Mouse (Mus musculus) bone marrow macrophage, adult 2 months (primary cell): ENCODE measurements around the gene Cyld. TPM values are rescaled to one million over a fixed set of nuclear protein-coding genes. Genes with fewer than 3 reads are reported as not detected.

Source experiments
- H3K27ac ChIP-seq: 2 replicates; pipeline ENCODE4 v1.5.1; 2012; ENCODE audit warnings: low read depth, low read length; ENCODE audit not compliant: insufficient read depth
- H3K4me1 ChIP-seq: 2 replicates; pipeline ENCODE4 v1.6.1; 2012; ENCODE audit warnings: low read length; ENCODE audit not compliant: control insufficient read depth, insufficient read depth
- H3K4me3 ChIP-seq: 2 replicates; pipeline ENCODE4 v1.5.1; 2012; ENCODE audit warnings: mild to moderate bottlenecking, low read length, moderate library complexity; ENCODE audit not compliant: insufficient read depth
- CTCF ChIP-seq: IDR thresholded peaks from 2 replicates; pipeline ENCODE4 v1.5.1; 2012; ENCODE audit warnings: low read depth, mild to moderate bottlenecking, low read length, moderate library complexity
- POLR2A ChIP-seq: IDR thresholded peaks from 2 replicates; pipeline ENCODE4 v1.6.1; 2012; ENCODE audit warnings: mild to moderate bottlenecking, low read depth, low read length, borderline replicate concordance
- polyA plus RNA-seq: library from polyadenylated mRNA; stranded (reverse); fragments of >200 nt; gene quantifications from 2 replicates; pipeline ENCODE4 v1.2.4, GENCODE M21; 2012; ENCODE audit not compliant: missing spikeins, insufficient read depth, insufficient read length

Gene Cyld
- polyA plus RNA-seq, 1 experiment: 33.9 TPM

DNA sequence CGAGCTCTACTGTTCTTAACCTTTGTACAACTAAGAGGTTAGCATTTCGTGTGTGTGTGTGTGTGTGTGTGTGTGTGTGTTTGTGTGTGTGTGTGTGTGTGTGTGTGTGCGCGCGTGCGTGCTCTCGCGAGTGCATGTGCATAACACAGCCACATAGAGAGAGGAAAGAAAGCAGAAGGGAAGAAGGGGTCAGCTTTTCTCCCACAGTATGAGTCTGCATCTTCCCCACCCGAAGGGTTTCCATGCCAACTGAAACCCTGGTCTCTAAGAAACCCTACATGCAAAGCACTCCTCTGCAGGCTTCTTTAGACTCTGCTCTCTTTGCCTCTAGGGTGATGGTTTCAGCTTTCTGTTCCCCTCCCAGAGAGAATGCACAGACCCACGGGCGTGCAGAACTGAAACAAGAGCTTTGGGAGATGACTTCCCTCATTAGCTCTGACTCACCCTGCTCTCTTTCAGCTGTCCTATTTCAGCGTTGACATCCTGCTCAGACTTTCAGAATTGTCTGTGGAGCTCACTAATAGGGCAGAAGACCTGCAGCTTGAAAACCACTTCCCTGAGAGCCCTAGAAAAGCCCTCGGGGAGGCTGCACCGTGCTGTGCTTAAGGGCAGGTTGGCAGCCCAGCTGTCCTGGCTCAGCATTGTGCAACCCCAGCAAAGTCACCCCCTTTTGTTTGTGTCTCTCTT is 28.3 kb upstream of the Cyld start:
- Histone ChIP-seq H3K4me1 (peaks cover 57% of the 10 kb centered on the region), H3K4me3 (peak overlapping the region; percentile 39), H3K27ac (peak overlapping the region; percentile 92)
- TF ChIP-seq CTCF (no peak), POLR2A (no peak)

DNA sequence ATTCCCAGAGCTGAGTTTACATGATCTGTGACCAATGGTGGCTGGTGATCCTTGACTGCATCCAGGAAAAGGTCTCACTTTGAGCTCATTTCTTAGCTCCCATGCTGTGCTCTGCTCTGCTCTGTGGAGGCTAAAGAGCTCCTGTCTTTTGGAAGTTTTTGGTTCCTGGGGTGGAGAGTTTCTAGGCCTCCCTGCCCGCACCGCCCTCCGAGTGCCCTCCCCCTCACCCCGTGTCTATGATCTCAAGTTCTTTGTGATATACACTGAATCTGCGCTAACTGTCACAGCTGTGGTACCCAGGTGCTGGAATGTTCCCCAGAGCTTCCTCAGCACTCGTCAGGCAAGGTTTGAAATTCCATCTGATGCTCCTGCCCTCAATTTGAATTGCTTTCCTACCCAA is 26.0 kb upstream of the Cyld start:
- peaks cover 34% of the 10 kb centered on the region for H3K4me1 ChIP-seq
- TF ChIP-seq POLR2A: no peak
- no peak for TF ChIP-seq CTCF

DNA sequence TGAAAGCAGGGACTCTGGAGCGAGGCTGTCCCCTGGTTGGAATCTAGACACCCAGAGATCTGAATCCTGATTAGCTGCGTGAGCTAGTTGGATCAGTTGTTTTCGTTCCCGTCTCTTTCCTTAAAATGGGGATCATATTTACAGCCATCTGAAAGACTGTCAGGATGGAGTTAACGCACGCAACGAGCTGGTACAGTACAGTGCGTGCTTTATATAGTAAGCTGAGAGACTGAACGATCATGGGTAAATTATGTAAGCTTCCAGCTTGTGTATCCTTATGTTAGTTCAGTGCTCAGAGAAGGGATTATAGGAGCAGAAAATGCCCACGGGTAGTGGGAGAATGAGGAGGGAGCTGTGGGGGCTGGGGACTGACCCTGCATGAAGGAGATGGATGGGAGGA is 25.3 kb upstream of the Cyld start:
- Histone ChIP-seq H3K4me1 (peaks cover 30% of the 10 kb centered on the region), H3K4me3 (no peak overlapping the region), H3K27ac (no peak overlapping the region)
- TF ChIP-seq CTCF (no peak), POLR2A (no peak)

More for the DNA sequence above, 26.0 kb upstream of the Cyld start:
- no peak overlapping the region for H3K4me3 ChIP-seq
- no peak overlapping the region for H3K27ac ChIP-seq

DNA sequence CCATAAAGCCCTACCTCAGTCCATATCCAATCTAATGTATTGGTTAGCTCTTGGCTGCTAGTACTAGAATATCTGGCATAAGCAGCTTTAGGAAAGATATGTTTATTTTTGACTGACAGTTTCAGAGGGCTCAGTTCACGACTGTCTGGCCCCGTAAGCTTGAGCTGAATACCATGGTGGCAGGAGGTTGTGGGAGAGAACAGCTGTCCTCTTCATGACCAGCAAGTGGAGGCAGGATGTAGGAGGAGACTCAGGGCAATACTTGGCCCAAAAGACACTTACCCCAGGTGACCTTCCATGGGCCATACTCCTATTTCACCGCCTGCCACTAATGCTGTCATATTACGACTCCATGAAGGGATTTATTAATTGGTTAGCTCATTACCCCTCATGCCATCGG is 23.0 kb upstream of the Cyld start:
- no peak overlapping the region for H3K27ac ChIP-seq
- no peak overlapping the region for H3K4me3 ChIP-seq
- peaks cover 13% of the 10 kb centered on the region for H3K4me1 ChIP-seq
- TF ChIP-seq CTCF (no peak), POLR2A (no peak)

DNA sequence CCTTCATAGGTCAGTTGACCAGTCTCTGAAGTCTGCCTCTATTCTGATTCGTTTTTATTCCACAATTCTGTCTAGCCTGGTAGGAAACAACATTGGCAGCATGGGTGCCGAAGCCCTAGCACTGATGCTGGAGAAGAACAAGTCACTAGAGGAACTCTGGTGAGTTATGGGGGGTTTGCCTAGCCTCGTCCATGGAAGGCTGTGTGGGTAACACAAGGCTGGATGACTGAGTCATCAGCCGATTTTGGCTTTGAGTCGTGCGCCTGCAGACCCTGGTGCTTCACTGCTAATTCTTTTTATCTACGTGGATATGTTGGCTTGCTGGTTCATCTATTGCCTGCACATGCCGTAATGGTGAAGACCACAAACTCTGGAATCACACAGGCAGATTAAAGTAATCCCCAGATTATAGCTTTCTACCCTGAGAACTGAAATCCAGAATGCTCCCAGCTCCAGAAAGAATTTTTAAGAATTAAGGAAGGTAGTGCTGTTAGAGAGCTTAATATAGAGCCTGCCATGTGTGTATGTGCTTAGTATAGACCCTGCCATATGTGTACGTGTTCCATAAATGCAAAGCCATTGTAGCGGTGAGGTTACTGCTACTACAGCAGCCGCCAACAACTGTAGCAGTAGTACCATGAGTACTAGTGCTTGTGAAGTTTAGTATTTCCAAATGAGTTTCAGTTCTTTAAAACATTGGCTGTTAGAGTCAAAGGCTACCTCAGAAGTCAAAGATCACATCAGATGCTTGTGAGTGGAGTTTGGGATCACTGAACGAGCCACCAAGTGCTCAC is 21.3 kb upstream of the Cyld start:
- no peak for TF ChIP-seq POLR2A
- no peak for TF ChIP-seq CTCF
- H3K27ac ChIP-seq: no peak overlapping the region
- H3K4me1 ChIP-seq: no peaks in the 10 kb centered on the region
- no peak overlapping the region for H3K4me3 ChIP-seq

DNA sequence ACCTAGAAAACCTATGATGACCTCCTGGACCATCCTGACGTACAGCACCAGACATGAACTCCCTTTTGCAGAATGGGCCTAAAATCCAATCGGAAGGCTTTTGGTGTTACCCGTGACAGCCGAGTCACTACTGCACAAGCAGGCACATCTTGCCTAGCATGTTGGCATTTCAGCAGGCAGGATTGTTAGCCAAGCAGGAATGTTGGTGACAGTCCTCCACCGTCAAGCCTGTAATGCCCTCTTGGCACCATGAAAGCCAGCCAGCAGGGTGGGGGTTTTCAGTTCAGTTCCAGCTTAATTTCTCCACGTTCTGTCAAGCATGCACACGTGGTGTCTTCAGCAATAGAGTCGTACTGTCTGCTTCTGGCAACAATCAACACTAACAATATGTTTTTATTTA is 19.8 kb upstream of the Cyld start:
- Histone ChIP-seq H3K4me3 (no peak overlapping the region), H3K27ac (no peak overlapping the region), H3K4me1 (no peaks in the 10 kb centered on the region)
- TF ChIP-seq POLR2A (no peak), CTCF (no peak)

DNA sequence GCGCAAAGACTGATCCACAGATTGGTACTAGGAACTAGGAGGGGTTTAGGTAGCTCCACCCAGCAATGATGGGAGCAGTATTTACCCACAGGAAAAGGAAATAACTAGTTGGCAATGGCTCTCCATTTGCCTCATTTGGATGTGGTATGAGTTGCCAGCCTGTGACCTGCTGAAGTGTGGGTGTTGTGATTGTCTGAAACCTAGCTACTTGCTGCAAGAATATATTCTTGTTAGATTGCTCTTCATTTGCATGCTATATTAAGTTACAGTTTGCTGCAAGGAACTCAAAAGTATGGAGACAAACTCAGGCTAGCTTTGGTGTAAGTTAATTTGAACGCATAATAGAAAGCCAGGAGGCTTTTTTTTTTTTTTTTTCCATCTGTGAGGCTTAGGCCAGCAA is 16.3 kb upstream of the Cyld start:
- H3K4me1 ChIP-seq: no peaks in the 10 kb centered on the region
- H3K27ac ChIP-seq: no peak overlapping the region
- TF ChIP-seq POLR2A (no peak), CTCF (no peak)
- no peak overlapping the region for H3K4me3 ChIP-seq

DNA sequence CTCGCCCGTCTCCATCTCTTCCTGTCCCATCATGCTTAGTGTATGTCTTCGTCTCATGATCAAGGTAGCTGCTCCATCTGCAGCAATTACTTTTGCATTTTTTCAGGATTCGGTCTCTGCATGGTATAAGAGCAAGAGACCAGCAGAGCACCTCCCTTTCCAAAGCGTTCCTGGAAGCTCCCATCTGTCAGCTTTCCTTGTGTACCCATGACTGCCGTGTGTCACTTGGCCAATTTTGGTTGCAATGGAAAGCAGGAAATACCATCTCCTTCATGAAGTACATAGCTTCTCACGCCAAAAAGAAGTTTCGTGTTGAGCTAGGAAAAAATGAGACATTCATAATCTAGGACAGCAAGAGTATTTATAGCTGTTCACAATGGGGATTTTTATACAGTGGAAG is 15.8 kb upstream of the Cyld start:
- no peak for TF ChIP-seq POLR2A
- TF ChIP-seq CTCF: no peak
- no peaks in the 10 kb centered on the region for H3K4me1 ChIP-seq
- no peak overlapping the region for H3K4me3 ChIP-seq
- no peak overlapping the region for H3K27ac ChIP-seq

DNA sequence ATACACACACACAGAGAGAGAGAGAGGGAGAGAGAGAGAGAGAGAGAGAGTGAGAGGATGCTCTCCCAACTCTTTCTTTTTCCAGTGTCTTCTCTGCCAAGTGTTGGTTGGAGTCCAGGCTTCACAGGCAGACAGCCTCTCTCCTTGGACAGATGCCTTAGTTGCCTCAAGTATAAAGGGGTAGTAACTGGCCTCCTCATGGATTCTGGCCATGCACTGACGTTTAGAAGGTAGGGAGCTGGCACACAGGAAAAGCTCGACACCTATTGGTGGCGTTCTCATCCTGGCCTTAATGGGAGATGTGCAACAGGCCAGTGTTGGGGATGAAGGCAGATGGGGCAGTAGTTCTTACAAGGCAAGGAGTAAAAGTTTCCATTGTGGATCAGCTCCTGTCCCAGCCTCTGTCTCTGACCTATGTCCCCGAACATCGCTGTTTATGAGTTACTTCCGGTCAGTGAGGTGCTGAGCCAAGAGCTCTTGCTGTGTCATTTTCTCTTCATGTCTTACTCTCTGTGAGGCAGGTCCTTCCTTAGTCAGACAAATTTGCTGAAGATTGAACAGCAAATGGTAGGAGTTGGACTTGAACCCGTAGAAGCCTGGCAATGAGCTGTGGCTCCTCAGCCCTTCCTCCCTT is 13.1 kb upstream of the Cyld start:
- Histone ChIP-seq H3K4me3 (no peak overlapping the region), H3K4me1 (no peaks in the 10 kb centered on the region), H3K27ac (no peak overlapping the region)
- TF ChIP-seq POLR2A: no peak
- TF ChIP-seq CTCF: no peak

DNA sequence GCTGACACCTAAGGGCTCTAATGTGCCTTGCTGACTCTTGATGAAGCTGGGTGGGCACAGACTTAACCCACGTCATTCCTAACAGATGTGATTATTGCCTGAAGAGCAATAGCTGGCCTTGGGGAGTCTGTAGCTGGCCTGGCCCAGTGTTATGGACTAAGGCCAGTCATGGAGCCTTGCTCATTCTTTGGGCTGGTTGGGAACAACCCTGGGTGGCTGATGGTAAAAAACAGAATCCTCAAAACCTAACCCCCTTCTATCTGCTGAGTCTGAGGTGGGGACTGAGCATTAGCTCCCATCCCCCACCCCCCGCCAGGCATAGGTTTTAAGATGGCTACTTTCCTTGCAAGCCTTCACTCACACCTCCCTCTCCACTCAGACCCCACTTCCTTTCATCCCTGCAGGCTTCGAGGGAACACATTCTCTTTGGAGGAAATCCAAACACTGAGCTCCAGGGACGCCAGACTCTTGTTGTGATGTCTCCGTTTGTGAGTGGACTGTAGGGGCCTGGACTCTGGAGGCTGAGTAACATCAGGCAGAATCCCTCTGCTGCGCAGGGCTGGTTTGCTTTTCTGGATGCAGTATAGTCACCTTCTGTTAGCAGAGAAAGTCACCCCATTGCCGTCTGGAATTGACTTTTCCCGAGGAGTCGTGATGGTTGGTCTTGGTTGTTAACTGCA is 10.5 kb upstream of the Cyld start:
- no peak overlapping the region for H3K4me3 ChIP-seq
- TF ChIP-seq POLR2A (no peak), CTCF (no peak)
- peaks cover under 1% of the 10 kb centered on the region; the same call in 1 of the 2 replicates for H3K4me1 ChIP-seq
- H3K27ac ChIP-seq: no peak overlapping the region

DNA sequence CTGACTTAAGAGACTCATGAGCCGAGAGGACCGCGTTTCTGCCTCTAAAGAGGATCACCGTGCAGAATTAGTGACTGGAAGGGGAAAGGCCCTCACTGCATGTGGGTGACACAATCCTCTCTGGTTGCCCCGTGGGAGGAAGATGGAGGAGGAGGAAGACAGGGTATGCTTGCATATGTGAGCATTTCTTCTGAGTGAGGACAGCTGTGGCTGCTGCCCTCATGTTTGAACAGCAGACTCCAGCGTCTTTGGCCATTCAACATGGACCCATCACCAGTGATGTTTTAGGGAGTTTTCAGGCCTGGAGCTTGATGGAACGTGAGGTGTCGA is 10.0 kb upstream of the Cyld start:
- no peak overlapping the region for H3K27ac ChIP-seq
- no peak overlapping the region for H3K4me3 ChIP-seq
- peaks cover 3% of the 10 kb centered on the region; the same call in 1 of the 2 replicates for H3K4me1 ChIP-seq
- TF ChIP-seq CTCF (no peak), POLR2A (no peak)
